In genomic region chr1:186177019-186177418, GRCm38 (mm10) we compare ENCODE assay signal across 25 mouse cellular contexts.
"Had no signal": no experiment of that assay in that cellular context is flagged by ENCODE, and none has a peak within 500 bp of the region (broad histone marks: within the 10 kb centered on the region; RNA-seq: fewer than 3 reads in every experiment).

No protein-coding gene starts in this region.

- H3K4me1 ChIP-seq: heart, embryonic 15.5 days; hindbrain, embryonic 13.5 days; kidney, embryonic 15.5 days had no signal

- H3K27ac ChIP-seq: heart, embryonic 13.5 days; heart, embryonic 15.5 days; hindbrain, embryonic 13.5 days; hindbrain, embryonic 15.5 days; hindbrain, postnatal 0 days; kidney, embryonic 15.5 days; kidney, postnatal 0 days; limb, embryonic 13.5 days; limb, embryonic 15.5 days had no signal

- H3K9ac ChIP-seq: forebrain, postnatal 0 days; heart, embryonic 13.5 days; heart, embryonic 15.5 days; hindbrain, embryonic 13.5 days; hindbrain, embryonic 15.5 days; kidney, embryonic 15.5 days; limb, embryonic 13.5 days; limb, embryonic 15.5 days had no signal

- H3K27me3 ChIP-seq: heart, embryonic 13.5 days; heart, embryonic 15.5 days; hindbrain, embryonic 13.5 days; hindbrain, embryonic 15.5 days; kidney, embryonic 15.5 days; limb, embryonic 13.5 days; limb, embryonic 15.5 days had no signal

- ATAC-seq: forebrain, postnatal 0 days; hindbrain, postnatal 0 days; intestine, embryonic 16.5 days had no signal

- H3K36me3 ChIP-seq: heart, embryonic 13.5 days; heart, embryonic 15.5 days; hindbrain, embryonic 13.5 days; hindbrain, embryonic 15.5 days; kidney, embryonic 15.5 days; limb, embryonic 13.5 days; limb, embryonic 15.5 days had no signal

- DNase-seq: forebrain, postnatal 0 days; gastrocnemius, postnatal 14 days; gastrocnemius, postnatal 36 days; heart, adult 18-20 months; heart, postnatal 14 days; heart, postnatal 36 days; kidney, adult 11 months; kidney, adult 2 months; kidney, adult 9 months; kidney, postnatal 14 days; kidney, postnatal 36 days; layer of hippocampus, adult 9-11 months; layer of hippocampus, postnatal 36 days; left cerebral cortex, postnatal 4 days had no signal

- H3K9me3 ChIP-seq: heart, embryonic 13.5 days; heart, embryonic 15.5 days; hindbrain, embryonic 13.5 days; hindbrain, embryonic 15.5 days; kidney, embryonic 15.5 days; limb, embryonic 13.5 days; limb, embryonic 15.5 days had no signal

- H3K4me3 ChIP-seq: heart, embryonic 13.5 days; heart, embryonic 15.5 days; hindbrain, embryonic 13.5 days; hindbrain, embryonic 15.5 days; kidney, embryonic 15.5 days; limb, embryonic 13.5 days; limb, embryonic 15.5 days had no signal

- H3K4me2 ChIP-seq: heart, embryonic 11.5 days; heart, embryonic 13.5 days; heart, embryonic 15.5 days; hindbrain, embryonic 13.5 days; hindbrain, embryonic 15.5 days; kidney, embryonic 15.5 days; limb, embryonic 13.5 days; limb, embryonic 15.5 days had no signal
